Mouse (Mus musculus) monocyte, adult 5-6 weeks (primary cell): ENCODE measurements around the gene Bax. TPM values are rescaled to one million over a fixed set of nuclear protein-coding genes. Genes with fewer than 3 reads are reported as not detected.

Experiments
- ATAC-seq: fragments of 153-309, 156-312 bp; replicated peaks from 2 replicates; pipeline ENCODE4 v1.8.0; 2017; ENCODE audit warnings: mild to moderate bottlenecking; ENCODE audit not compliant: low TSS enrichment, insufficient number of reproducible peaks, severe bottlenecking, poor library complexity, low FRiP score
- total RNA-seq: library from RNA; stranded (forward); fragments of 200-1000, 200-491, 200-594 nt; gene quantifications from 3 replicates; pipeline ENCODE4 v1.2.3, GENCODE M21; 2017

Bax gene
- total RNA-seq: 36.4 to 55.8 TPM (median 38.5 TPM) in 3 replicates

- peak; percentile 84 for ATAC-seq
Observed at GRCm38 (mm10) chr7:45466283-45467089, at the start of gene Bax. TSS of gene Bax (minus strand) at chr7:45466898.

GRCm38 (mm10) chr7:45515436-45515835 is 48.7 kb upstream of the Bax start:
- ATAC-seq: no peak

- no peak for ATAC-seq
Observed at GRCm38 (mm10) chr7:45514411-45514810, 47.7 kb upstream of the Bax start.

- peak; percentile 95 for ATAC-seq
Observed at GRCm38 (mm10) chr7:45509912-45510787, 43.5 kb upstream of the Bax start, which contains the start of gene Nucb1. TSS of gene Nucb1 (minus strand) at chr7:45510406.

GRCm38 (mm10) chr7:45509181-45509882 is 42.6 kb upstream of the Bax start:
- no peak for ATAC-seq

- no peak for ATAC-seq
Observed at GRCm38 (mm10) chr7:45508561-45508960, 41.9 kb upstream of the Bax start.

- ATAC-seq: no peak
Observed at GRCm38 (mm10) chr7:45507583-45507982, 40.9 kb upstream of the Bax start.

GRCm38 (mm10) chr7:45498427-45498826 is 31.7 kb upstream of the Bax start:
- ATAC-seq: no peak

- no peak for ATAC-seq
Observed at GRCm38 (mm10) chr7:45494548-45494947, 27.9 kb upstream of the Bax start.

- no peak for ATAC-seq
Observed at GRCm38 (mm10) chr7:45492951-45493350, 26.3 kb upstream of the Bax start.

GRCm38 (mm10) chr7:45492225-45492844 is 25.6 kb upstream of the Bax start:
- ATAC-seq: no peak

- no peak for ATAC-seq
Observed at GRCm38 (mm10) chr7:45491264-45491663, 24.6 kb upstream of the Bax start.

GRCm38 (mm10) chr7:45490822-45491221 is 24.1 kb upstream of the Bax start:
- ATAC-seq: no peak

- ATAC-seq: no peak
Observed at GRCm38 (mm10) chr7:45489578-45489977, 22.9 kb upstream of the Bax start.

- peak; percentile 91 for ATAC-seq
Observed at GRCm38 (mm10) chr7:45488293-45489204, 21.9 kb upstream of the Bax start, which contains the start of gene Dhdh. TSS of gene Dhdh (minus strand) at chr7:45488805.

GRCm38 (mm10) chr7:45487861-45488292 is 21.2 kb upstream of the Bax start:
- no peak for ATAC-seq

- no peak for ATAC-seq
Observed at GRCm38 (mm10) chr7:45486761-45487415, 20.2 kb upstream of the Bax start, which contains the start of gene Gm45808. TSS of gene Gm45808 (minus strand) at chr7:45486811.
